Mouse (Mus musculus): Measurements from ENCODE around the gene Rhbdl3. TPM values are rescaled to one million over a fixed set of nuclear protein-coding genes. Genes with fewer than 3 reads are reported as not detected.

The Rhbdl3 gene
- total RNA-seq, 1 experiment = 1.3 TPM

- no peak for DNase-seq (ENCODE audit: low read depth, low spot score)
- in situ Hi-C loops (cut with MboI; ENCODE audit: low sequenced_read_pairs in 2 of 2, unreplicated experiment in 2 of 2) = no loop called here
- H3K9ac ChIP-seq (ENCODE audit: insufficient read depth, low read depth, low read length, poor library complexity, severe bottlenecking) = peak overlapping the region; percentile 71
- H3K27ac ChIP-seq (ENCODE audit: insufficient read depth, low read depth, low read length, poor library complexity, severe bottlenecking) = no peak overlapping the region
- H3K36me3 ChIP-seq (ENCODE audit: control insufficient read depth, insufficient read depth, low read length, poor library complexity, severe bottlenecking) = peaks cover 21% of the 10 kb centered on the region
- TF ChIP-seq MAFK (IDR thresholded peaks at IDR 0.05; ENCODE audit: insufficient read depth, low read depth, low read length) (no peak), ZC3H11A (IDR thresholded peaks at IDR 0.05; ENCODE audit: borderline replicate concordance, low read depth, low read length) (no peak), CHD2 (IDR thresholded peaks at IDR 0.05; ENCODE audit: low read depth, low read length) (no peak), HCFC1 (IDR thresholded peaks at IDR 0.05; ENCODE audit: borderline replicate concordance, insufficient read depth, low read length) (no peak), ZNF384 (IDR thresholded peaks at IDR 0.05; ENCODE audit: low read depth, low read length) (no peak)
- peak overlapping the region; percentile 87 to 99 for H3K4me3 ChIP-seq (ENCODE audit: insufficient read depth in 1 of 2, low read depth in 1 of 2, low read length in 2 of 2, poor library complexity in 1 of 2, severe bottlenecking in 1 of 2)
- H3K9me3 ChIP-seq (ENCODE audit: control insufficient read depth, insufficient read depth, low read depth, low read length) = no peaks in the 10 kb centered on the region
- 0 out of 4 replicates have a peak, but pooled peaks cover 0 to 3% of the 10 kb centered on the region in 2 experiments for H3K4me1 ChIP-seq (ENCODE audit: control insufficient read depth in 2 of 2, insufficient read depth in 2 of 2, low read length in 2 of 2, poor library complexity in 1 of 2)
Measured at GRCm38 (mm10) chr11:80385055-80385454, 84.3 kb downstream of the Rhbdl3 start.

GRCm38 (mm10) chr11:80386790-80387189 is 86.1 kb downstream of the Rhbdl3 start:
- H3K9ac ChIP-seq (ENCODE audit: insufficient read depth, low read depth, low read length, poor library complexity, severe bottlenecking) = no peak overlapping the region
- no peak overlapping the region for H3K4me3 ChIP-seq (ENCODE audit: insufficient read depth in 1 of 2, low read depth in 1 of 2, low read length in 2 of 2, poor library complexity in 1 of 2, severe bottlenecking in 1 of 2)
- 0 out of 4 replicates have a peak, but pooled peaks cover 0 to 3% of the 10 kb centered on the region in 2 experiments for H3K4me1 ChIP-seq (ENCODE audit: control insufficient read depth in 2 of 2, insufficient read depth in 2 of 2, low read length in 2 of 2, poor library complexity in 1 of 2)
- TF ChIP-seq ZNF384 (IDR thresholded peaks at IDR 0.05; ENCODE audit: low read depth, low read length) (no peak), MAFK (IDR thresholded peaks at IDR 0.05; ENCODE audit: insufficient read depth, low read depth, low read length) (no peak), CHD2 (IDR thresholded peaks at IDR 0.05; ENCODE audit: low read depth, low read length) (no peak), ZC3H11A (IDR thresholded peaks at IDR 0.05; ENCODE audit: borderline replicate concordance, low read depth, low read length) (no peak), HCFC1 (IDR thresholded peaks at IDR 0.05; ENCODE audit: borderline replicate concordance, insufficient read depth, low read length) (no peak)
- in situ Hi-C loops (cut with MboI; ENCODE audit: low sequenced_read_pairs in 2 of 2, unreplicated experiment in 2 of 2) = no loop called here
- H3K9me3 ChIP-seq (ENCODE audit: control insufficient read depth, insufficient read depth, low read depth, low read length) = no peaks in the 10 kb centered on the region
- peaks cover 27% of the 10 kb centered on the region for H3K36me3 ChIP-seq (ENCODE audit: control insufficient read depth, insufficient read depth, low read length, poor library complexity, severe bottlenecking)
- H3K27ac ChIP-seq (ENCODE audit: insufficient read depth, low read depth, low read length, poor library complexity, severe bottlenecking) = no peak overlapping the region
- DNase-seq (ENCODE audit: low read depth, low spot score) = no peak

DNA sequence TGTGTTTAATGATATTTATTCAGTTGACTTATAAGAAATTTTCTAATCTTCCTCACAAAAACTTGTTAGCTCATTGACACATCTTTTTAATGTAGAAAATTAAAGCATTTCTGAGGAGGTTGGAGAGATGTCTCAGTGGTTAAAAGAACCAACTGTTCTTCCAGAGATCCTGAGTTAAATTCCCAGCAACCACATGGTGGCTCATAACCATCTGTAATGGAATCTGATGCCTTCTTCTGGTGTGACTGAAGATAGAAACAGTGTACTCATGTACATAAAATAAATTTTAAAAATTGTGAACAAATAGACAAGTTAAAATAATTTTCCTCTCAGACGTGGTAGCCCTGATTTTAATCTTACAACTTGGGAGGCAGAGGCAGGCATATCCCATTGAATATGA is 89.2 kb downstream of the Rhbdl3 start:
- H3K4me1 ChIP-seq (ENCODE audit: control insufficient read depth in 2 of 2, insufficient read depth in 2 of 2, low read length in 2 of 2, poor library complexity in 1 of 2) = 0 out of 4 replicates have a peak, but pooled peaks cover 0 to 3% of the 10 kb centered on the region in 2 experiments
- H3K9me3 ChIP-seq (ENCODE audit: control insufficient read depth, insufficient read depth, low read depth, low read length) = no peaks in the 10 kb centered on the region
- in situ Hi-C loops (cut with MboI; ENCODE audit: low sequenced_read_pairs in 2 of 2, unreplicated experiment in 2 of 2) = loop anchor here (5.0 to 10.0 kb wide), 2 partner anchors 355 to 383 kb away; no protein-coding TSS in a partner anchor
- peaks cover 35% of the 10 kb centered on the region for H3K36me3 ChIP-seq (ENCODE audit: control insufficient read depth, insufficient read depth, low read length, poor library complexity, severe bottlenecking)
- no peak for DNase-seq (ENCODE audit: low read depth, low spot score)
- H3K4me3 ChIP-seq (ENCODE audit: insufficient read depth in 1 of 2, low read depth in 1 of 2, low read length in 2 of 2, poor library complexity in 1 of 2, severe bottlenecking in 1 of 2) = no peak overlapping the region
- no peak overlapping the region for H3K9ac ChIP-seq (ENCODE audit: insufficient read depth, low read depth, low read length, poor library complexity, severe bottlenecking)
- TF ChIP-seq MAFK (IDR thresholded peaks at IDR 0.05; ENCODE audit: insufficient read depth, low read depth, low read length) = no peak
- no peak for TF ChIP-seq ZC3H11A (IDR thresholded peaks at IDR 0.05; ENCODE audit: borderline replicate concordance, low read depth, low read length)
- TF ChIP-seq ZNF384 (IDR thresholded peaks at IDR 0.05; ENCODE audit: low read depth, low read length) = no peak
- no peak for TF ChIP-seq HCFC1 (IDR thresholded peaks at IDR 0.05; ENCODE audit: borderline replicate concordance, insufficient read depth, low read length)
- TF ChIP-seq CHD2 (IDR thresholded peaks at IDR 0.05; ENCODE audit: low read depth, low read length) = no peak
- no peak overlapping the region for H3K27ac ChIP-seq (ENCODE audit: insufficient read depth, low read depth, low read length, poor library complexity, severe bottlenecking)

DNA sequence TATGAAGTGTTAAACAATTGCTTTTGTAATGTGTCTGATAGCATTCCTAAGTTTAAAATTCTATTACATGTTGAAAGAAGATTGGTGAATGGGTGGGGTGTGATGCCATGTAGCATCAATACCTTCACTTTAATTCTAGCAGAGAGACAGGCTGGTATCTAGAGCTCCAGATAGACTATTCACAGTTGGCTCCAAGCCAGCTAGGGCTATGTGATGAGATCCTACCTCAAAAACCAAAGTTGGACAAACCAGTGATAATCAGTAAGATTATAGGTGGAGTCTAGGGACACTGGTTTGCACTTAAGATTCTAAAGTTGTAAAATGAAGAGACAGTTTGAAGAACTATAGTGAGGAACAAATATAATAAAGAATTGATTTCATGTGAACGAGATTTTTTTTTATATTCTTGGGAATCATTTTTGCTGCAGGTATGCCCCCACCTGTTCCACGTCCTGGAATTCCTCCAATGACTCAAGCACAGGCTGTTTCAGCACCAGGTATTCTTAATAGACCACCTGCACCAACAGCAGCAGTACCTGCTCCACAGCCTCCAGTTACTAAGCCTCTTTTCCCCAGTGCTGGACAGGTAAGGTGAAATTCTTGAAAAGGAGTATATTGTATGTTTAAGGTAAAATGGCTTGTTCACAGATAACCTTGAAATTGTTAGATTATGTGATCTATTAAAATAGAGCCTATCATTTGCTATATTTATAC is 90.9 kb downstream of the Rhbdl3 start:
- TF ChIP-seq ZNF384 (IDR thresholded peaks at IDR 0.05; ENCODE audit: low read depth, low read length) = no peak
- TF ChIP-seq CHD2 (IDR thresholded peaks at IDR 0.05; ENCODE audit: low read depth, low read length) = no peak
- no peak for TF ChIP-seq ZC3H11A (IDR thresholded peaks at IDR 0.05; ENCODE audit: borderline replicate concordance, low read depth, low read length)
- H3K4me3 ChIP-seq (ENCODE audit: insufficient read depth in 1 of 2, low read depth in 1 of 2, low read length in 2 of 2, poor library complexity in 1 of 2, severe bottlenecking in 1 of 2) = no peak overlapping the region
- in situ Hi-C loops (cut with MboI; ENCODE audit: low sequenced_read_pairs in 2 of 2, unreplicated experiment in 2 of 2) = loop anchor here (5.0 to 10.0 kb wide), 2 partner anchors 357 to 384 kb away; no protein-coding TSS in a partner anchor
- H3K36me3 ChIP-seq (ENCODE audit: control insufficient read depth, insufficient read depth, low read length, poor library complexity, severe bottlenecking) = peaks cover 37% of the 10 kb centered on the region
- no peaks in the 10 kb centered on the region for H3K4me1 ChIP-seq (ENCODE audit: control insufficient read depth in 2 of 2, insufficient read depth in 2 of 2, low read length in 2 of 2, poor library complexity in 1 of 2)
- no peak overlapping the region for H3K27ac ChIP-seq (ENCODE audit: insufficient read depth, low read depth, low read length, poor library complexity, severe bottlenecking)
- H3K9ac ChIP-seq (ENCODE audit: insufficient read depth, low read depth, low read length, poor library complexity, severe bottlenecking) = no peak overlapping the region
- H3K9me3 ChIP-seq (ENCODE audit: control insufficient read depth, insufficient read depth, low read depth, low read length) = no peaks in the 10 kb centered on the region
- no peak for DNase-seq (ENCODE audit: low read depth, low spot score)
